Mouse (Mus musculus): Measurements from ENCODE around the gene Palld.

DNA sequence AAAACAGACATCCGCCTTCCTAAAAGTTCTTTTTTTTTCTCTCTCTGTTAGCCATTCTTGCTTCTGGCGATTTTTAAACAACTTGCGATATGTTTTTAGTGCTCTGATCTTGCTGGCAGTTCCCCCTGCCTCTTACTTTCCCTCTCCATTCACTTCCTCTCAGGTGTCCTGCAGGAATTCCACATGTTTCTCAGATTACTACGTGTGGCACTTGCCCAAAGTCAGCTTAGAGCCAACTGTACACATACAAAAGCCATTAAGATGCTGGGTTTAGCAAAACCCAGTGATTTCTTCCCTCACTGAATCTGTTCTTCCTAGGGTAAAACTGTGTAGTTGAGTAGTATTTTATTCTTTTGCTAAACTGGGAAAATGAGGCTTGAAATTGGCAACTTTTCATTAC, 57.9 kb downstream of the Palld start:
- TF ChIP-seq CTCF (IDR thresholded peaks at IDR 0.05; ENCODE audit: low read depth, low read length): no peak
- no peak for TF ChIP-seq GATA2 (IDR thresholded peaks at IDR 0.05; ENCODE audit: borderline replicate concordance, low read depth, low read length)
- no peak for TF ChIP-seq GATA1 (IDR thresholded peaks at IDR 0.05; ENCODE audit: borderline replicate concordance, low read length)
- TF ChIP-seq POLR2AphosphoS5 (IDR thresholded peaks at IDR 0.05; ENCODE audit: insufficient replicate concordance, low read depth, low read length): no peak
